Mouse (Mus musculus): ENCODE measurements around the gene Arhgap24. TPM values are rescaled to one million over a fixed set of nuclear protein-coding genes. Genes with fewer than 3 reads are reported as not detected.

Gene Arhgap24
- 12.5 TPM for polyA plus RNA-seq (2012; fragmentation: generic; extraction: Trizol)

DNA sequence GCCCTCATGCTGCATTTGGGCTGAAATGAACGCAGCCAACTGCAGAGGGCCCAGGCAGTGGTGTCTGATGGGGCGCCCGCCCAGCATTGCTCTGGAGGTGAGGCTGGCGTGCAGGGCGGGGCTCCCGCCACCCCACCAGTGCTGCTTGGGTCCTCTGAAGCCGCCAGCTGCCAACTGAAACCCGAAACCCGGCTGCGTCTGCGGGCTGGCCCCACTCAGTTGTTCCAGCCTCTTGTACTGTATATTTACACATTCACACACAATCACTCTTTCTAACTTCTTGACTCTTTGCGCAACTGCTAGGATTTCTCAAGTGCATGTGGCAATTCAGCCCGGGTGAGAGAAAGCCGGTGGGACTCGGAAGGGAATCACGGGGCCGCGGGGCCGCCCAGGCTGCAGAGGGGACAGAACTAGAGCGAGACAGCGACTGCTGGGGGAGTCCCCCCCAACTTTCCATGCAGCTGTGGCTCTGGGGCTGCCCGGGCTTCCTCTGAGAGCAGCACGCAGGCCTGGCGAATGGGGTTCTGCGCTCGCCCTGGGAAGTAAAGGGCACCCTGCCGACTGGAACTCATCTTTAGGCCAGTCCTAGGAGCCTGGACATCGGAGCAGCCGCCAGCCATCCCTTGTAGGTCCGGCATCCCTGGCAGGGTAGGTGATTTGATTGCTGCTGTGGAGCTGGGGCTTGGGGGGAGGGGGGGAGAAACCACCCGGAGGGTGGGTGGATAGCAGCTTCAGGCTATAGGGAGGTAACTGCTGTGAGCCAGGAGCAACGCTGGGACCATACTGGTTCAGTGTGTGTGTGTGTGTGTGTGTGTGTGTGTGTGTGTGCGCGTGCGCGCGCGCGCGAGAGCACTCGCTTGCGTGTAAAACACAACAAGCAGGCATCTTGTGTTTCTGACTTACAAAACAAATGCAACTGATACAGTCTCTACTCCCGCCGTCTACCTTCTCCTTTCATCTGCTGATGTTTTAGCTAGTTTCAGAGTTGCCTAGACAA, at the start of gene Arhgap24:
Arhgap24 (plus strand) TSS at position 177 of the 997 bp plus-strand sequence.
- Histone ChIP-seq H3K36me3 (ENCODE audit: control insufficient read depth, insufficient read depth) (no peaks in the 10 kb centered on the region), H3K79me2 (ENCODE audit: control insufficient read depth, insufficient read depth) (peaks cover 24% of the 10 kb centered on the region), H3K4me2 (ENCODE audit: low read depth) (peak within 1 kb of the TSS; percentile 75), H3ac (ENCODE audit: control insufficient read depth, insufficient read length) (peak within 1 kb of the TSS; percentile 18), H3K4me3 (peak within 1 kb of the TSS; percentile 68), H3K27me3 (ENCODE audit: control insufficient read depth, insufficient read depth, insufficient read length) (no peaks in the 10 kb centered on the region)
- peak; percentile 45 for TF ChIP-seq TCF12 (IDR thresholded peaks at IDR 0.05; ENCODE audit: insufficient read depth, poor library complexity, severe bottlenecking)
- peak in 2 of 3 experiments; percentile 79 to 90 for TF ChIP-seq MYOD1 (IDR thresholded peaks at IDR 0.05; ENCODE audit: control insufficient read depth in 1 of 3, insufficient read length in 2 of 3, low read depth in 2 of 3)
- TF ChIP-seq POLR2A (IDR thresholded peaks at IDR 0.05; ENCODE audit: insufficient read length, low read depth): peak; percentile 65
- TF ChIP-seq MAX (IDR thresholded peaks at IDR 0.05; ENCODE audit: low read depth): no peak
- no peak for TF ChIP-seq TCF3 (IDR thresholded peaks at IDR 0.05; ENCODE audit: insufficient read length, low read depth)
- no peak for TF ChIP-seq REST (IDR thresholded peaks at IDR 0.05; ENCODE audit: insufficient read depth, insufficient read length)
- no peak for TF ChIP-seq SRF (IDR thresholded peaks at IDR 0.05; ENCODE audit: control insufficient read depth, insufficient read length, low read depth)
- TF ChIP-seq POLR2AphosphoS2 (IDR thresholded peaks at IDR 0.05; ENCODE audit: insufficient read length, low read depth): peak; percentile 55
- peak; percentile 89 for TF ChIP-seq CEBPB (IDR thresholded peaks at IDR 0.05; ENCODE audit: insufficient read depth, poor library complexity, severe bottlenecking)
- no peak for TF ChIP-seq E2F4 (IDR thresholded peaks at IDR 0.05; ENCODE audit: insufficient read depth)
- no peak for TF ChIP-seq USF1 (IDR thresholded peaks at IDR 0.05; ENCODE audit: low read depth)
- peak; percentile 75 to 95 (median 85) for TF ChIP-seq MYOG (IDR thresholded peaks at IDR 0.05; ENCODE audit: control insufficient read depth in 1 of 3, insufficient read depth in 1 of 3, insufficient read length in 2 of 3, low read depth in 2 of 3)

GRCm38 (mm10) chr5:102434182-102434581, 47.0 kb upstream of the Arhgap24 start:
- no peak for TF ChIP-seq MAX (IDR thresholded peaks at IDR 0.05; ENCODE audit: low read depth)
- H3K36me3 ChIP-seq (ENCODE audit: control insufficient read depth, insufficient read depth): no peaks in the 10 kb centered on the region

DNA sequence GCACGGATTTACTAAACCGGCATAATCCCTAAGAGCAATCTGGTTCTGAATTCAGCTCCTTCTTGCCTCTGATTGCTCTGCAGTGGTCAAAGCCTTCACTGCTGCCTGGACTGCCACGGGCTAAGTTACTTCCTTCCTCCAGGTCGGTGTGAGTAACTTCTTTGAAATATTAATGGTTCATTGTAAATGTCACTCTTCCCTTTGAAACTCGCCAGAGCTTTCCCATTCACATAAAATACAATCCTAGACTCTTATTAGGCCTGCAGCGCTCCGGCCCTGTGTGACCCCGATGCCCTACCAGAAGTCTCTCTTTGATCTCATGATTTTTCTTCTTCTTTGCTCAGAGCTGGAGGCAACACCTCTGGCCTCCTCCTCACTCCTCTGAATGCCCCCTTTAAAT, 44.6 kb upstream of the Arhgap24 start:
- TF ChIP-seq USF1 (IDR thresholded peaks at IDR 0.05; ENCODE audit: low read depth) (no peak), TCF3 (IDR thresholded peaks at IDR 0.05; ENCODE audit: insufficient read length, low read depth) (no peak), TCF12 (IDR thresholded peaks at IDR 0.05; ENCODE audit: insufficient read depth, poor library complexity, severe bottlenecking) (no peak), MAX (IDR thresholded peaks at IDR 0.05; ENCODE audit: low read depth) (no peak), SRF (IDR thresholded peaks at IDR 0.05; ENCODE audit: control insufficient read depth, insufficient read length, low read depth) (no peak), MYOD1 (IDR thresholded peaks at IDR 0.05; ENCODE audit: control insufficient read depth in 1 of 3, insufficient read length in 2 of 3, low read depth in 2 of 3) (no peak), E2F4 (IDR thresholded peaks at IDR 0.05; ENCODE audit: insufficient read depth) (no peak), POLR2A (IDR thresholded peaks at IDR 0.05; ENCODE audit: insufficient read length, low read depth) (no peak), MYOG (IDR thresholded peaks at IDR 0.05; ENCODE audit: control insufficient read depth in 1 of 3, insufficient read depth in 1 of 3, insufficient read length in 2 of 3, low read depth in 2 of 3) (no peak), CEBPB (IDR thresholded peaks at IDR 0.05; ENCODE audit: insufficient read depth, poor library complexity, severe bottlenecking) (no peak), REST (IDR thresholded peaks at IDR 0.05; ENCODE audit: insufficient read depth, insufficient read length) (no peak), POLR2AphosphoS2 (IDR thresholded peaks at IDR 0.05; ENCODE audit: insufficient read length, low read depth) (no peak)
- no peak overlapping the region for H3ac ChIP-seq (ENCODE audit: control insufficient read depth, insufficient read length)
- H3K79me2 ChIP-seq (ENCODE audit: control insufficient read depth, insufficient read depth): no peaks in the 10 kb centered on the region
- H3K36me3 ChIP-seq (ENCODE audit: control insufficient read depth, insufficient read depth): no peaks in the 10 kb centered on the region
- no peak overlapping the region for H3K4me3 ChIP-seq
- no peak overlapping the region for H3K4me2 ChIP-seq (ENCODE audit: low read depth)
- H3K27me3 ChIP-seq (ENCODE audit: control insufficient read depth, insufficient read depth, insufficient read length): no peaks in the 10 kb centered on the region

More at GRCm38 (mm10) chr5:102434182-102434581, 47.0 kb upstream of the Arhgap24 start:
- Histone ChIP-seq H3K4me2 (ENCODE audit: low read depth) (no peak overlapping the region), H3K4me3 (no peak overlapping the region), H3K27me3 (ENCODE audit: control insufficient read depth, insufficient read depth, insufficient read length) (no peaks in the 10 kb centered on the region), H3ac (ENCODE audit: control insufficient read depth, insufficient read length) (no peak overlapping the region), H3K79me2 (ENCODE audit: control insufficient read depth, insufficient read depth) (no peaks in the 10 kb centered on the region)

- TF ChIP-seq MYOG (IDR thresholded peaks at IDR 0.05; ENCODE audit: control insufficient read depth in 1 of 3, insufficient read depth in 1 of 3, insufficient read length in 2 of 3, low read depth in 2 of 3) (no peak), SRF (IDR thresholded peaks at IDR 0.05; ENCODE audit: control insufficient read depth, insufficient read length, low read depth) (no peak), MAX (IDR thresholded peaks at IDR 0.05; ENCODE audit: low read depth) (no peak), TCF3 (IDR thresholded peaks at IDR 0.05; ENCODE audit: insufficient read length, low read depth) (no peak), MYOD1 (IDR thresholded peaks at IDR 0.05; ENCODE audit: control insufficient read depth in 1 of 3, insufficient read length in 2 of 3, low read depth in 2 of 3) (no peak), USF1 (IDR thresholded peaks at IDR 0.05; ENCODE audit: low read depth) (no peak), CEBPB (IDR thresholded peaks at IDR 0.05; ENCODE audit: insufficient read depth, poor library complexity, severe bottlenecking) (no peak), TCF12 (IDR thresholded peaks at IDR 0.05; ENCODE audit: insufficient read depth, poor library complexity, severe bottlenecking) (no peak), REST (IDR thresholded peaks at IDR 0.05; ENCODE audit: insufficient read depth, insufficient read length) (no peak), E2F4 (IDR thresholded peaks at IDR 0.05; ENCODE audit: insufficient read depth) (no peak), POLR2A (IDR thresholded peaks at IDR 0.05; ENCODE audit: insufficient read length, low read depth) (no peak), POLR2AphosphoS2 (IDR thresholded peaks at IDR 0.05; ENCODE audit: insufficient read length, low read depth) (no peak)
- no peaks in the 10 kb centered on the region for H3K79me2 ChIP-seq (ENCODE audit: control insufficient read depth, insufficient read depth)
- H3K4me3 ChIP-seq: no peak overlapping the region
Observed at GRCm38 (mm10) chr5:102439119-102439877, 41.9 kb upstream of the Arhgap24 start.

More at GRCm38 (mm10) chr5:102439119-102439877, 41.9 kb upstream of the Arhgap24 start:
- Histone ChIP-seq H3ac (ENCODE audit: control insufficient read depth, insufficient read length) (no peak overlapping the region), H3K4me2 (ENCODE audit: low read depth) (no peak overlapping the region), H3K36me3 (ENCODE audit: control insufficient read depth, insufficient read depth) (no peaks in the 10 kb centered on the region), H3K27me3 (ENCODE audit: control insufficient read depth, insufficient read depth, insufficient read length) (no peaks in the 10 kb centered on the region)

Data from myocyte (in vitro differentiated cells).